ENCODE assay signal across 25 mouse cellular contexts in genomic region chr2:160148031-160148430, GRCm38 (mm10).
"Had no signal": no experiment of that assay in that cellular context is flagged by ENCODE, and none has a peak within 500 bp of the region (broad histone marks: within the 10 kb centered on the region; RNA-seq: fewer than 3 reads in every experiment).

No protein-coding gene starts in this region.

- H3K4me1 ChIP-seq: embryonic facial prominence, embryonic 12.5 days; embryonic facial prominence, embryonic 13.5 days; forebrain, embryonic 10.5 days; forebrain, embryonic 12.5 days; forebrain, embryonic 13.5 days; forebrain, embryonic 15.5 days; heart, embryonic 10.5 days had no signal

- H3K4me3 ChIP-seq: embryonic facial prominence, embryonic 12.5 days; embryonic facial prominence, embryonic 13.5 days; embryonic facial prominence, embryonic 15.5 days; erythroblast, embryonic 14.5 days; forebrain, embryonic 10.5 days; forebrain, embryonic 12.5 days; forebrain, embryonic 13.5 days; forebrain, embryonic 15.5 days; gastrocnemius, adult 2 months; heart, adult 2 months; heart, embryonic 10.5 days had no signal

- H3K9ac ChIP-seq: embryonic facial prominence, embryonic 12.5 days; embryonic facial prominence, embryonic 13.5 days; embryonic facial prominence, embryonic 15.5 days; forebrain, embryonic 12.5 days; forebrain, embryonic 13.5 days; forebrain, embryonic 15.5 days; forebrain, postnatal 0 days had no signal

- DNase-seq: cerebellum, adult 2 months; cerebellum, adult 8-10 months; cerebellum, adult 9-10 months; cerebellum, adult 9-11 months; embryo, embryonic 11 days; forebrain, postnatal 0 days; gastrocnemius, adult 2 months; gastrocnemius, postnatal 10 days; gastrocnemius, postnatal 14 days; gastrocnemius, postnatal 25 days; gastrocnemius, postnatal 36 days; heart, adult 18-20 months; heart, adult 2 months had no signal

- H3K27me3 ChIP-seq: embryonic facial prominence, embryonic 12.5 days; embryonic facial prominence, embryonic 13.5 days; embryonic facial prominence, embryonic 15.5 days; forebrain, embryonic 12.5 days; forebrain, embryonic 13.5 days; forebrain, embryonic 15.5 days had no signal

- H3K4me2 ChIP-seq: embryonic facial prominence, embryonic 12.5 days; embryonic facial prominence, embryonic 13.5 days; embryonic facial prominence, embryonic 15.5 days; forebrain, embryonic 12.5 days; forebrain, embryonic 13.5 days; forebrain, embryonic 15.5 days; heart, embryonic 11.5 days had no signal

- H3K9me3 ChIP-seq: embryonic facial prominence, embryonic 12.5 days; embryonic facial prominence, embryonic 13.5 days; embryonic facial prominence, embryonic 15.5 days; forebrain, embryonic 10.5 days; forebrain, embryonic 12.5 days; forebrain, embryonic 13.5 days; forebrain, embryonic 15.5 days; heart, embryonic 10.5 days had no signal

- H3K27ac ChIP-seq: embryonic facial prominence, embryonic 12.5 days; embryonic facial prominence, embryonic 13.5 days; embryonic facial prominence, embryonic 15.5 days; forebrain, embryonic 10.5 days; forebrain, embryonic 12.5 days; forebrain, embryonic 13.5 days; forebrain, embryonic 15.5 days; gastrocnemius, adult 2 months; heart, adult 2 months; heart, embryonic 10.5 days had no signal

- ATAC-seq: forebrain, embryonic 13.5 days; forebrain, embryonic 14.5 days; forebrain, embryonic 15.5 days; forebrain, embryonic 16.5 days; forebrain, postnatal 0 days had no signal

- H3K36me3 ChIP-seq: embryonic facial prominence, embryonic 12.5 days; embryonic facial prominence, embryonic 13.5 days; embryonic facial prominence, embryonic 15.5 days; forebrain, embryonic 10.5 days; forebrain, embryonic 12.5 days; forebrain, embryonic 15.5 days; heart, embryonic 10.5 days had no signal
